Mouse (Mus musculus) v-Abl transformed pro-B cells (cell line): ENCODE data around the gene Tmbim4.
"Not testable (repeated sequence)": the region's sequence is repeated elsewhere in the genome, so short reads cannot be mapped to it uniquely, and the experiment has no call there.

Experiments used
- in situ Hi-C, 2 experiments: fragments of 400-800 bp; cut with MboI; formaldehyde crosslinking; loops; one replicate each; pipeline ENCODE4 v1.15.1; 2025; ENCODE audit not compliant: unreplicated experiment in 2 of 2

Tmbim4 gene

DNA sequence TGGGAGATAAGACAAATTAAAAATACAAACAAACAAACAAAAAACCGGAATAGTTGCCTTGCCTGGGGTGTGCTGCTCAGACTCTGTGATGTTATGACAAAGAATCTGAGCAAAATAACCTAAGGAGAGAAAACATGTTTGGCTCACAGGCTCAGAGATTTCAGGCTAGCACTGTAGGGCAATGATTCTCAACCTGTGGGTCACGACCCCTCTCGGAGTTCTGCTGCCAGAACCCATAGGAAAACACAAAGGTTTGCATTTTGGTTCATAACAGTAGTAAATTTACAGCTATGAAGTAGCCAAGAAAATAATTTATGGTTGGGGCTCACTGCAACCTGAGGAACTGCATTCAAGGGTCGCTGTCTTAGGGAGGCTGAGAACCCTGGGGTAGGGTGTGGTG, 9.1 kb upstream of the Tmbim4 start:
- in situ Hi-C loops, result loop anchor here in 1 of 2 experiments (10.0 kb wide), 2 partner anchors 787 to 1173 kb away; partner anchors contain the start of gene Gns

DNA sequence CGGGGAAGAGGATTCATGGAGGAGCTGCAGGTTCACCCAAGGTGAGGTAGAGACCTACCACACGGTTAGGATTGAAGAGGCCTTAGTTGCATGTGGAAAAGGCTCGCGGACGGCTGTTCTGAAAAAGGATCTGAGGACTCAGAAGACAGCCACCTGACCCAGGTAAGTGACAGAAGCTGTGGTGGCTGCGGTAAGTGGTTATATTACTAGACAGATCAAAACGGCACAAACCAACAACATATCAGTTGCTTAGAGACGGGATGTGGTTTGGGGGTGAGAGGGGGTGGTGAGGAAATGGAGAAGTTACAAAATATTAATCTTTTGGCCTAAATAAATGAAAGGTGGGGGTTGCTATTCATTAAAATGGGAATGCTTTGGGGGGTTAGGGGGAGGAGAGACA, 8.1 kb upstream of the Tmbim4 start:
- in situ Hi-C loops, result loop anchor here in 1 of 2 experiments (10.0 kb wide), 2 partner anchors 788 to 1172 kb away; partner anchors contain the start of gene Gns

- in situ Hi-C loops, result loop anchor here in 1 of 2 experiments (10.0 kb wide), 2 partner anchors 792 to 1168 kb away; partner anchors contain the start of gene Gns
Measured at GRCm38 (mm10) chr10:120197061-120197835, 4.1 kb upstream of the Tmbim4 start.

GRCm38 (mm10) chr10:120201961-120202402, 592 bp downstream of the Tmbim4 start, which contains the start of gene Irak3:
TSS of gene Irak3 (minus strand) at chr10:120202130.
- in situ Hi-C loops, result loop anchor here in 1 of 2 experiments (10.0 kb wide), 2 partner anchors 1283 to 1423 kb away; partner anchors contain the start of gene Xpot

GRCm38 (mm10) chr10:120202467-120203250, 1.3 kb downstream of the Tmbim4 start:
- in situ Hi-C loops, result loop anchor here in 1 of 2 experiments (10.0 kb wide), 2 partner anchors 1282 to 1422 kb away; partner anchors contain the start of gene Xpot

GRCm38 (mm10) chr10:120204591-120205210, 3.3 kb downstream of the Tmbim4 start:
- in situ Hi-C loops, result loop anchor here in 1 of 2 experiments (10.0 kb wide), 2 partner anchors 1280 to 1420 kb away; partner anchors contain the start of gene Xpot

DNA sequence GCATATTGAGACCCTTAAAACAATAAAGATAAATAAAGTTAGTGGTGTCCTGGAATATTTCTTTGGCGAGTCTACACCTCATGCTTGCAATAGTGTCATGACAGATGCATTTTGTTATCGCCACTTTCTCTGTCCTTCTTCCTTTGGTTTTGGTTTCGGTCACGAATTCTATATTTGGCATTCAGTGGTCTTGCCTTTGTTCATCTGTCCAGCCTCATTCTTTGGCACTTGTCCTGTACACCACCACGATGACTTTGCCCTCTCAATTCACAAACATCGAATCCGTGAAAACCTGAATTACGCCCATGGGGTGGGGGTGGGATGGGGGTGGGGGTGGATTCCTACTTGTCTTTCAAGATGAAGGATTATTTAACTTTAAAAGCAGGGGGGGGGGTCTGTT, 6.6 kb downstream of the Tmbim4 start:
- in situ Hi-C loops, result loop anchor here in 1 of 2 experiments (10.0 kb wide), 2 partner anchors 1277 to 1417 kb away; partner anchors contain the start of gene Xpot

GRCm38 (mm10) chr10:120208575-120209538, 7.5 kb downstream of the Tmbim4 start:
- in situ Hi-C loops, result loop anchor here in 1 of 2 experiments (10.0 kb wide), 2 partner anchors 1276 to 1416 kb away; partner anchors contain the start of gene Xpot

GRCm38 (mm10) chr10:120209539-120209925, 8.1 kb downstream of the Tmbim4 start:
- in situ Hi-C loops, result loop anchor here in 1 of 2 experiments (10.0 kb wide), 2 partner anchors 1275 to 1415 kb away; partner anchors contain the start of gene Xpot

DNA sequence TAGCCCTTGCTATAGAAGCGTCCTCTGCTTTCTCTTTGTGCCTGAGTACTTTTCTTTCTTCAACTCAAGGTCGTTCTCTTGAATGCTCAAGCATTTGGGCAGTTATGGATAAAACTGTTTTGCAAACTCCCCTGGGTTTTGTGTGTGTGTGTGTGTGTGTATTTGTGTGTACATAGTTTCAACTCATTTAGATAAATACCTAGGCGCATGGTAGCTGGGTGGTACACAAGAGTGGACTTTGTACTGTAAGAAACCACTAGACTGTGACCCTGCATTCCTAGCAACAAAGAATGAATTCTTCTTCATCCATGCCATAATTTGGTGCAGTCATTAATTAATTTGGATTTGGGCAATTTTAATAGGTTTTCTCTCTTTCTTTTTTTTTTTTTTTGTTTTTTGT, 8.7 kb downstream of the Tmbim4 start:
- in situ Hi-C loops, result no loop called here

GRCm38 (mm10) chr10:120217099-120217498, 15.7 kb downstream of the Tmbim4 start:
- in situ Hi-C loops, result not testable (repeated sequence)

DNA sequence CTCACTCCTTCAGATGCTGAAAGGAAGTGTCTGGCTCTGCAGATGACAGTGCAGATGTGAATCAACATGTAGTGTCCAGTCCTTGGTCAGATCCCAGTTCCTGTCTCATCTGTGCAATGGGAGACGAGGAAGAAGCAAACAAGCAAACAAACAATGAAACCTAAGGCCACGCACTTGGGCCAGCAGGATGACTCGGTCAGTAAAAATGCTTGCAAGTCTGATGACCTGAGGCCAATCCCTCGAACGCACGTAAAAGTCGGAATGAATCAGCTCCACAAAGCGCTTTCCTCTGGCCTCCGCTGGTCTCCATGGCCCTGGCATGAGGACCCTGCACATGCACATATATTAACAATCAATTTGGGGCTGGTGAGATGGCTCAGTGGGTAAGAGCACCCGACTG, 17.6 kb downstream of the Tmbim4 start:
- in situ Hi-C loops, result no loop called here

DNA sequence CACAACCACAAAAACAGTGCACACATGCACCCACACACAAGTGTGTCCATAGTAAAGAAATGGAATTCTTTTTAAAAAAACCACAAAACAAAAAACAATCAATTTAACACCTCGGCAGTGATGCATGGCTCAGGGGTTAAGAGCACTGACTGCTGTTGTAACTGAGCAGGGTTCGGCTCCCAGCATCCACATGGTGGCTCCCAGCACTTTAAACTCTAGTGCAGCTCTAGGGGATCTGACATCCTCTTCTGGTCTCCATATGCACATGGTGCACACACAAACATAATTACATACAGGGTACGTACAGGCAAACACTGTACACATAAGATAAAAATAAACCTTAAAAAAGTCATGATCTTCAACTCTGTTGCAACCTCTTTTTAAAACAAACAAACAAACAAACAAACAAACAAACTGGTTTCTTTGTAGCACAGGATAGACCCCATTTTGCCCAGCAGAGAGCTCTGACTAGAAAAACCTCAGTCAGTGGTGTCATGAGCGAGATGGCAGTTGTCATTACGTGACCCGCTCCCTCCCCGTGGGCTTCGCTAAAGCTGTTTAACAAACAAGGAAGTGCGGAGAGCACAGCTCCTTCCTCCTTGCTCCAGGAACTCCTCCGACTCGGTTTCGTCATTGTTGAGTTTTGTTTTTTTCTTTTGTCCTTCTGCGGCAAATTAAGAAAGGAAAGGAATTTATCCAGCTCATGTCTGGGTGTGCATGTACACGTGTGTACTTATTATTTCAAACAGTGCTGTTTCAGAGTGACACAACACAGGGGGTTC, 18.4 kb downstream of the Tmbim4 start:
- in situ Hi-C loops, result no loop called here

- in situ Hi-C loops, result no loop called here
Measured at GRCm38 (mm10) chr10:120220776-120221175, 19.4 kb downstream of the Tmbim4 start.

- in situ Hi-C loops, result loop anchor here (5.0 to 25.0 kb wide), 3 partner anchors 45 to 990 kb away; partner anchors contain the start of gene Cand1 (in 1 of the 2)
Measured at GRCm38 (mm10) chr10:120226871-120227661, 25.7 kb downstream of the Tmbim4 start, which contains the start of gene Llph. TSS of gene Llph (plus strand) at chr10:120227070.

- in situ Hi-C loops, result loop anchor here (5.0 to 25.0 kb wide), 3 partner anchors 819 to 1026 kb away; partner anchors contain the start of gene Cand1 (in 1 of the 2)
Measured at GRCm38 (mm10) chr10:120231718-120232117, 30.3 kb downstream of the Tmbim4 start.
